Mouse (Mus musculus) ES-CJ7 (cell line): ENCODE data around the gene Insc.
A peak's percentile ranks its signal among the peaks of the same experiment; 100 is the strongest.

Experiments used
- DNase-seq: peaks from one replicate; pipeline ENCODE4 v3.0.0; 2011; ENCODE audit warnings: low read depth, low spot score

The Insc gene

GRCm38 (mm10) chr7:114762660-114763059, 19.2 kb downstream of the Insc start:
- no peak for DNase-seq

DNA sequence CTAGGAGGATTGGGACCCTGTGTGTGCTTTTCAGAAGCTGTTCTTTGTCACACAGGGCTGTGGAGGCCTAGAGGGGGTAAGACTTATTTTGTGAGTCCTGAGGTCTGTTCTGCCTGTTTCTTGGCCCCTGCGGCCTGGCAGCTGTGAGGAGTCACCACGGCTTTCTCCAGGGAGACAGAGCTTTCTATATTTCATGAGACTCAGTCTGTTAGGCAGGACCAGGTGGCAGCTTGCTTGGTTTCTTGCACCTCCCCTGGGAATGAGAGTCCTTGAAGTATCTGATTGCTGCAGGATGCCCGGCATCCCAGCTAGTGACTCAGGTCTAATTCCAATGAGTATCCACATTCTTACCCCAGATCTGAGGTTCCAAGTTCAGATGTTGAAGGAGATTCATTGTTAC, 21.8 kb downstream of the Insc start:
- no peak for DNase-seq

- no peak for DNase-seq
These were observed 23.0 kb downstream of the Insc start for GRCm38 (mm10) chr7:114766523-114766922.

DNA sequence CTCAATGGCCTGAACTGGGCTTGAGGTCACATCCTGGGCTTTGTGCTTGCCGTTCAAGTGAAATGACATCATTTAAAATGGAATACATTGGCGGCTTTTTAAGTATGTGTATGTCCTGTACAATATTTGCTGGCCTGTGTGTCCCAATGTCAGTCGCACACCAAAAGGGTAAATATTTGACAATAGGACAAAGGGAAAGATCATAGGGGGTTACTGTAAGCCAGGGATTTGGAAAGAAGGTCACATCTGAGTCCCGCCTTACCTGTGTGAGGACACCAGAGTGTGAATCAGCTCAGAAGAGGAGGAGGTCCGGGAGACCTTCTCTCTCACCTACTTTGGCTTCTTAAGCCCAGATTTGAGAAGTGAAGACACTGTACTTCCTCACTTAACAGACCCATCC, 25.0 kb downstream of the Insc start:
- DNase-seq, result no peak

DNA sequence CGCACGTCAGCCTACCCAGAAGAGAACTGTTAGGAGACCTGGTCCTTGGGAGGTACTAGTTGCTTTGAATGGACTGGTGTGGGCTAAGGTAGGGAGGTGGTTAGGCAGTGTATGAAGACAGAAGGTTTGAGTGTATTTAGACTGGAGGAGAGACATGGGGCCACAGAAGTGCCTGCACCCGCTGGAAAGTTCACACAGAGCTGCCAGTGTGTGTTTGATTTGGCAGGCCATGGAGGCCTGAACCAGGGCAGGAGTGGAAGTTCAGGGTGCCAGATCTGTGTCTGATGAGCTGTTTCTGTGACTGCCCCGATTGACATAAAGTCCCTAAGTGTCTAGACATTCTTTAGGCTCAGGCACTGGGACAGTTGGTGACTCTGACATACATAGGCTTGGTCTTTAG, 25.5 kb downstream of the Insc start:
- DNase-seq, result no peak

GRCm38 (mm10) chr7:114770586-114770985, 27.1 kb downstream of the Insc start:
- no peak for DNase-seq

DNA sequence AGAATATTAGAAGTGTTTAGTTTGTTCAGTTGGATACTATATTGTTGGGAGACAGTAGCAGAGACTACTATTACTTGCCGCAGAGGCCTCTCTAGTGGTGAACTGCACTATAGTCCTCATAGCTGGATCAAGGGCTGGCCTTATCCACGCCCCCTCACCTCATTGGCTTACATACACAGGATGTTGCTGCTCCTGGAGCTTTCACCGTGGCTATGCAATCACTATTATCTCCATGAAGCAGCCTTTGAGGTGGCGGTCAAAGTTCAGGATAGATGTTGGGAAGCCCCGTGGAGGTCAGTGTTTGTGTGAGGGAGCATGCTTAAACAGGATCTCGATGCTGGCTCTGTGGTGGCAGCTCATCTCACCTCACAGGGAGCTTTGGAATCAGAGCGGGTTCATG, 28.3 kb downstream of the Insc start:
- DNase-seq, result no peak

- no peak for DNase-seq
These were observed 30.3 kb downstream of the Insc start for GRCm38 (mm10) chr7:114773781-114774180.

- DNase-seq, result no peak
These were observed 32.4 kb downstream of the Insc start for GRCm38 (mm10) chr7:114775856-114776255.

GRCm38 (mm10) chr7:114778156-114778770, 34.8 kb downstream of the Insc start:
- no peak for DNase-seq

GRCm38 (mm10) chr7:114779056-114779660, 35.7 kb downstream of the Insc start:
- no peak for DNase-seq

GRCm38 (mm10) chr7:114783291-114783690, 39.8 kb downstream of the Insc start:
- no peak for DNase-seq

DNA sequence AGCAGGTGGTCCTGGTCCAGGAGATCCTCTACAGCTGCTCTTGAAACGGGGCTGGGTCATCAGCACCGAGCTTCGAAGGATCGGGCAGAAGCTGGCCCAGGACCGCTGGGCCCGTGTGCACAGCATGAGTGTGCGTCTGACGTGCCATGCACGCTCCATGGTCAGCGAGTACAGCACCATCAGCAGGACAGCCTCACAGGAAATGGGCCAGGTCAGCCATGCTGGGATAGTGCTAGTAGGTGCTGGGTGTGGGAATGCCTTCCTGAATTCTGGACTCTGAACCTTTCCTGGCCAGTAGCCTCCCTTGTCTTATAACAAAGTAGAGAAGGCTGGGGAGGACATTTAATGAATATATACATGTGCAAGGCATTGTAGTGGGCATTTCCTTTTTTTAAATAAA, 47.6 kb downstream of the Insc start:
- no peak for DNase-seq

- DNase-seq, result no peak
These were observed 48.5 kb downstream of the Insc start for GRCm38 (mm10) chr7:114792026-114792425.

DNA sequence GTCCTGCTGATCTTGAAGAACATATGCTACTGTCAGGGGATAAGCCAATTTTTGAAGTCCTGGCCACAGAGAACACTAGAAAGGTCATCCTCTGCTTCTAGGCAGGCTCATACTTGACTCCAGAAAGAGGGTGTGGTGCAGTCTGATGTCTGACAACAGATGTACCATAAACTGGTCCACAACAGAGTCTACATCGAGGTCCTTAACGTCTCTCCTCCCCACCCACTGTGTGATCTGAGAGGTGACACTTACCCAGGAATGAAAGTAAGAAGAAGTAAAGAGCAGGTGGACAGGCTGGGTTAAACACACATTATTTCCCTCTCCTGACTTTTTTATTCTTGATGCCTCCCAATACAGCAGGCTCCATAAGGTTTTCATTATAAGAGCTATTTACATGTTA, 50.9 kb downstream of the Insc start:
- no peak for DNase-seq

DNA sequence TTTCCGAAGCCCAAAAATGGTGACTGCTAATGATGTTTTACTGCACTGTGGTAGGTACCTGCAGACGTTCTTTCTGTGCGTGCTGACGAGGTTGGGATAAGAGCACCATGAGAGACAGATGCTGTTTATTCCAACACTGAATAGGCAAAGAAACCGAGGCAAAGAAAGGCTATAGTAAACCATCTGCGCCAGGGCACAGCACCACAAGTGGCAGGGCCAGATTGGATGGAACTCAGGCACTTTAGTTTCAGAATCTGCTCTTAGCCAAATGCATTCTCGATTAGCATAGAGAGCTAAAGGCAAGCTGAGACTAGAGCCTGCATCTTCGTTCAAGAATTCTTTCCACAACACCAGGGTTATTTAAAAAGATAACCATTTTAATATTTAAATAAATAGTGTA, 59.1 kb downstream of the Insc start:
- no peak for DNase-seq

GRCm38 (mm10) chr7:114805311-114805710, 61.8 kb downstream of the Insc start:
- no peak for DNase-seq

DNA sequence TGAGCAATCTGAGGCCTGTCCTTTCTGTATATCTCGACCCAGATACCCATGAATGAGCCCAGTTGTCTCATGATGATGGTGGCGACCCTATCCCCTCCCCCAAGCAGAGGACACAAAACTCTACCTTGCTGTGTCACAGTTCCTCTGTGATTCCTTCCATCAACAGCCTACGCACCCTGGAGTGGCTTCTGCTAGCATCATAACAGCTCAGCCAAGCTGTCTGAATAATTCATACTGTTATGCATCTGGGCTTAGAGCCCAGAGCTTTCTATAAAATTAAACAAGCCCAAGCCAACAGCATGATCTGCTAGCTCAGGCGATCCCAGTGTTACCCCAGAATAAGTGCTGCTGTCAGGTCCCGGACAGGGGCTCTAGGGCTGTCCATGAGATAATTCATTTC, 63.8 kb downstream of the Insc start:
- no peak for DNase-seq

GRCm38 (mm10) chr7:114808341-114808740, 64.8 kb downstream of the Insc start:
- DNase-seq, result no peak

- DNase-seq, result peak; percentile 84
These were observed 73.9 kb downstream of the Insc start for GRCm38 (mm10) chr7:114817291-114817806.

DNA sequence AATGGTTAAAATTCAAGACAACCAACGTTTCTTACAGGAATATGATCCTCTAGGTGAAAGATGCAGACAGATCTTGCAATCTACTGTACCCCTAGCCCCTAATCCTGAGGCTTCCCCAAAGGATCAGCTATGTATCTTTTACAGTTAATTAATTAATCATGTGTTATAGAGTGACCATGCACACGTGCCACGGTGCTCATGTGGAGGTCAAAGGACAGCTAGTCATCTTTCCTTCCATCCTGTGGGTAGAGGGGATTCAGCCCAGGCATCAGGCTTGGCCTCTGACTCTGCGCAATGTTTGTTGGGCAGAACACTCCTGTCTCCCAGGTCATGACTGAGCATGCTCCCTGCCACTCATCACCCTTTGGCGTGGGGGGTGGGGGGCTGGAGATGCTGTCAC, 74.4 kb downstream of the Insc start:
- no peak for DNase-seq

DNA sequence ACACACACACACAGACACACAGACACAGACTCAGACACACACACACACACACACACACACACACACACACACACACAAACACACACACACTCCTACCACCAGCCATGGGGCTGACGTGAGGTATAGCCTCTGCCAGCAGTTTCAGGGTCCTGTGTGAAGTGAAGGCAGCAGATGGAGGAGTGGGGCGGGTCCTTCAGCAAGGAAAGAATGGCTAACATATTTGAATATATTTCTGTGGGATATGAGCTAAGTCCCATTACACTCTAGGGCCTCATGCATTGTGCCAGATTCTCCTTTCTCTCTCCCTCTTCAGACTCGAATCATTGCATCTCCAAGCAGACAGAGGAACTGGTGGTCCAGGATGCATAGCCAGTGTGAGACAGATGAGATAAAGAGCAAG, 74.9 kb downstream of the Insc start:
- no peak for DNase-seq

- DNase-seq, result no peak
These were observed 75.3 kb downstream of the Insc start for GRCm38 (mm10) chr7:114818836-114819235.

GRCm38 (mm10) chr7:114822736-114823135, 79.2 kb downstream of the Insc start:
- no peak for DNase-seq
